Mouse (Mus musculus) midbrain, embryonic 16.5 days (tissue): ENCODE results near the gene Actr8. TPM values are rescaled to one million over a fixed set of nuclear protein-coding genes. Genes with fewer than 3 reads are reported as not detected.
A peak's percentile ranks its signal among the peaks of the same experiment; 100 is the strongest.

Experiments
- ATAC-seq: fragments of 200-750 bp; cut with Nextera tagmentation; 2 replicates; pipeline ENCODE4 v1.8.0; 2017; ENCODE audit warnings: moderate TSS enrichment
- H3K27ac ChIP-seq: fragments of 300-500 bp; sonication (generic); 2 replicates; pipeline ENCODE4 v1.5.1; 2014; ENCODE audit warnings: mild to moderate bottlenecking, low read length, mixed read lengths
- H3K27me3 ChIP-seq: fragments of 300-500 bp; sonication (generic); 2 replicates; pipeline ENCODE4 v1.6.1; 2014; ENCODE audit warnings: low read depth, low read length, mixed read lengths; ENCODE audit not compliant: control insufficient read depth, insufficient read depth
- H3K36me3 ChIP-seq: fragments of 300-500 bp; sonication (generic); 2 replicates; pipeline ENCODE4 v1.6.1; 2014; ENCODE audit warnings: mild to moderate bottlenecking, low read length, moderate library complexity, mixed read lengths; ENCODE audit not compliant: control insufficient read depth, insufficient read depth
- H3K4me1 ChIP-seq: fragments of 300-500 bp; sonication (generic); 2 replicates; pipeline ENCODE4 v1.6.1; 2014; ENCODE audit warnings: mild to moderate bottlenecking, low read length, mixed read lengths; ENCODE audit not compliant: control insufficient read depth, insufficient read depth
- H3K4me2 ChIP-seq: fragments of 300-500 bp; sonication (generic); 2 replicates; pipeline ENCODE4 v1.6.1; 2014; ENCODE audit warnings: mild to moderate bottlenecking, low read length, mixed read lengths
- H3K4me3 ChIP-seq: fragments of 300-500 bp; sonication (generic); 2 replicates; pipeline ENCODE4 v1.5.1; 2014; ENCODE audit warnings: low read depth, mild to moderate bottlenecking, low read length, moderate library complexity, mixed read lengths
- H3K9ac ChIP-seq: fragments of 300-500 bp; sonication (generic); 2 replicates; pipeline ENCODE4 v1.6.1; 2014; ENCODE audit warnings: low read depth, low read length, mixed read lengths
- H3K9me3 ChIP-seq: fragments of 300-500 bp; sonication (generic); replicated peaks from 2 replicates; pipeline ENCODE4 v1.6.1; 2014; ENCODE audit warnings: mild to moderate bottlenecking, low read length, mixed read lengths; ENCODE audit not compliant: control insufficient read depth, poor library complexity, severe bottlenecking
- WGBS: fragments of 180-500 bp; shearing (Covaris S2); extraction: QIAGEN DNeasy Blood & Tissue Kit; methylation state at CpG from one replicate; pipeline ENCODE4 v1.1.7; 2014; 5-methylcytosine and 5-hydroxymethylcytosine counted together
- polyA plus RNA-seq: library from polyadenylated mRNA; unstranded; fragments of >200 nt; fragmentation: Nextera tagmentation; extraction: Ambion mirVana; gene quantifications from 2 replicates; pipeline ENCODE4 v1.2.1, GENCODE M21; 2015

Gene Actr8
- polyA plus RNA-seq, 1 experiment from 2014 or later, result 74.0 TPM

GRCm38 (mm10) chr14:29987276-29987675 is 9.1 kb downstream of the Actr8 start:
- H3K27ac ChIP-seq, result no peak overlapping the region
- peaks cover 91% of the 10 kb centered on the region for H3K36me3 ChIP-seq
- no peaks in the 10 kb centered on the region for H3K27me3 ChIP-seq
- H3K9ac ChIP-seq, result no peak overlapping the region
- H3K4me1 ChIP-seq, result no peaks in the 10 kb centered on the region
- no peak overlapping the region for H3K4me2 ChIP-seq
- no peak overlapping the region for H3K4me3 ChIP-seq
- no peaks in the 10 kb centered on the region for H3K9me3 ChIP-seq
- WGBS, result 95% methylated on average over 6 of the region's 6 CpGs
- ATAC-seq, result no peak

- 93% methylated on average over 9 of the region's 9 CpGs for WGBS
- no peaks in the 10 kb centered on the region for H3K27me3 ChIP-seq
- no peak for ATAC-seq
- H3K4me1 ChIP-seq, result no peaks in the 10 kb centered on the region
- no peak overlapping the region for H3K4me3 ChIP-seq
- H3K4me2 ChIP-seq, result no peak overlapping the region
- no peaks in the 10 kb centered on the region for H3K9me3 ChIP-seq
- peaks cover 88% of the 10 kb centered on the region for H3K36me3 ChIP-seq
- no peak overlapping the region for H3K9ac ChIP-seq
- no peak overlapping the region for H3K27ac ChIP-seq
Observed at GRCm38 (mm10) chr14:29987739-29988138, 9.6 kb downstream of the Actr8 start.

GRCm38 (mm10) chr14:29988337-29988736 is 10.2 kb downstream of the Actr8 start:
- H3K4me3 ChIP-seq, result no peak overlapping the region
- no peaks in the 10 kb centered on the region for H3K4me1 ChIP-seq
- peaks cover 89% of the 10 kb centered on the region for H3K36me3 ChIP-seq
- H3K9me3 ChIP-seq, result no peaks in the 10 kb centered on the region
- H3K27me3 ChIP-seq, result no peaks in the 10 kb centered on the region
- H3K4me2 ChIP-seq, result no peak overlapping the region
- no peak overlapping the region for H3K27ac ChIP-seq
- WGBS, result 95% methylated on average over 4 of the region's 4 CpGs
- no peak overlapping the region for H3K9ac ChIP-seq
- ATAC-seq, result no peak

- Histone ChIP-seq H3K4me2 (no peak overlapping the region), H3K9me3 (no peaks in the 10 kb centered on the region), H3K4me3 (no peak overlapping the region), H3K36me3 (peaks cover 45% of the 10 kb centered on the region), H3K27me3 (no peaks in the 10 kb centered on the region), H3K9ac (no peak overlapping the region), H3K27ac (no peak overlapping the region), H3K4me1 (no peaks in the 10 kb centered on the region)
- 97% methylated on average over 4 of the region's 4 CpGs for WGBS
- ATAC-seq, result no peak
Observed at GRCm38 (mm10) chr14:29994976-29995375, 16.8 kb downstream of the Actr8 start.

- Histone ChIP-seq H3K4me2 (no peak overlapping the region), H3K9me3 (no peaks in the 10 kb centered on the region), H3K36me3 (peaks cover 35% of the 10 kb centered on the region), H3K27me3 (no peaks in the 10 kb centered on the region), H3K9ac (no peak overlapping the region), H3K4me3 (no peak overlapping the region), H3K4me1 (no peaks in the 10 kb centered on the region), H3K27ac (no peak overlapping the region)
- WGBS, result 96% methylated on average over 11 of the region's 11 CpGs
- ATAC-seq, result no peak
Observed at GRCm38 (mm10) chr14:29996000-29996751, 18.0 kb downstream of the Actr8 start.

DNA sequence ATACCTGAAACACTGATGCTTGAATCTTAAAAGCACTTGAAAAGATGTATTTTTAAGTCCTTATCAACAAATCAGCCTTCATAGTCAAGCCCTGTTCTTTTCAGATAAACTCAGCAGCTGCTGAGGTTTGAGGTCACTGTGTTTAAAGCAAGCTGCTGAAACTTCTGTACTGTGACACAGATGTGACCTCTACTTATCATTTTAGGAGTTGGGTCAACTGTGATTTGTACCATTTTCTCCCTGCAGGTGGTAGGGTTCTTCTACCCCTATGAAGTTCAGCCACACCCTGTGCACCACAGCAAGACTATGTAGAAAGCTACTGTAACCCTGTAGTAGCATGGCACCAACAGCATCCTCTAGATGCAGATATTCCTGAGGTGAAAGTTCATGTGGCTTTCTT is 19.2 kb downstream of the Actr8 start:
- H3K36me3 ChIP-seq, result peaks cover 24% of the 10 kb centered on the region

GRCm38 (mm10) chr14:29998747-29999474 is 20.8 kb downstream of the Actr8 start:
- Histone ChIP-seq H3K9ac (no peak overlapping the region), H3K27ac (no peak overlapping the region), H3K27me3 (no peaks in the 10 kb centered on the region), H3K4me3 (no peak overlapping the region), H3K36me3 (peaks cover 12% of the 10 kb centered on the region), H3K4me2 (no peak overlapping the region), H3K9me3 (no peaks in the 10 kb centered on the region), H3K4me1 (no peaks in the 10 kb centered on the region)
- 0 out of 2 replicates have a peak, but pooled peaks have one; percentile 21 for ATAC-seq
- 75% methylated on average over 13 of the region's 13 CpGs for WGBS

More for the DNA sequence above, 19.2 kb downstream of the Actr8 start:
- H3K9me3 ChIP-seq, result no peaks in the 10 kb centered on the region
- H3K4me2 ChIP-seq, result no peak overlapping the region
- no peak overlapping the region for H3K27ac ChIP-seq
- H3K4me1 ChIP-seq, result no peaks in the 10 kb centered on the region
- ATAC-seq, result no peak
- no peak overlapping the region for H3K4me3 ChIP-seq
- H3K9ac ChIP-seq, result no peak overlapping the region
- no peaks in the 10 kb centered on the region for H3K27me3 ChIP-seq

- Histone ChIP-seq H3K4me3 (no peak overlapping the region), H3K36me3 (peaks cover 7% of the 10 kb centered on the region), H3K4me1 (no peaks in the 10 kb centered on the region), H3K27me3 (no peaks in the 10 kb centered on the region), H3K9ac (no peak overlapping the region), H3K4me2 (no peak overlapping the region), H3K27ac (no peak overlapping the region), H3K9me3 (no peaks in the 10 kb centered on the region)
- ATAC-seq, result no peak
- WGBS, result 89% methylated on average over 3 of the region's 3 CpGs
Observed at GRCm38 (mm10) chr14:29999475-29999811, 21.3 kb downstream of the Actr8 start.
